Mouse (Mus musculus): Measurements from ENCODE around the gene Dcaf11. TPM values are rescaled to one million over a fixed set of nuclear protein-coding genes. Genes with fewer than 3 reads are reported as not detected.

Dcaf11 gene
- 139 TPM for polyA plus RNA-seq (2014; fragmentation: Illumina TruSeq; extraction: RNeasy Lipid Tissue Mini Kit (QIAGEN cat#74804); ENCODE audit: low read depth, low replicate concordance)

DNA sequence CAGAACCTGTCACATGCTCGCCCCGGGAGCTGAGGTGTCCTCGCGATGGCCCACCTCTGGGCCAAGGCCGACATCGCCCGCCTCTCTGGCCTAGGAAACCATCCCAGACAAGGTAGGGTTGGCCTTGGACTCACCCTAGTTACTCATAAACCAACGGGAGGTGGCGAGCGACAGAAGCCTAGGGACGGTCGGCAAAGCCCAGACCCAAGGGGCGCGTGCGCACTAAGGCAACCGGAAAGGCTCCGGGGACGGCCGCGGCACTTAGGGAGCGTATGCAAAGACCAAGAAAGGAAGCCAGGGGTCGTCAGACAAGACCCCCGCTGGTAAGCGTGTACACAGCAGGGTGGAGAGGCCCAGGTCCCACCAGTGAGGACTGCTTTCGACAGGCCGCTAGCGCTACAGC lies at the start of gene Dcaf11:
Gene Dcaf11 (plus strand): TSS at position 208 of the 403 bp plus-strand sequence.

DNA sequence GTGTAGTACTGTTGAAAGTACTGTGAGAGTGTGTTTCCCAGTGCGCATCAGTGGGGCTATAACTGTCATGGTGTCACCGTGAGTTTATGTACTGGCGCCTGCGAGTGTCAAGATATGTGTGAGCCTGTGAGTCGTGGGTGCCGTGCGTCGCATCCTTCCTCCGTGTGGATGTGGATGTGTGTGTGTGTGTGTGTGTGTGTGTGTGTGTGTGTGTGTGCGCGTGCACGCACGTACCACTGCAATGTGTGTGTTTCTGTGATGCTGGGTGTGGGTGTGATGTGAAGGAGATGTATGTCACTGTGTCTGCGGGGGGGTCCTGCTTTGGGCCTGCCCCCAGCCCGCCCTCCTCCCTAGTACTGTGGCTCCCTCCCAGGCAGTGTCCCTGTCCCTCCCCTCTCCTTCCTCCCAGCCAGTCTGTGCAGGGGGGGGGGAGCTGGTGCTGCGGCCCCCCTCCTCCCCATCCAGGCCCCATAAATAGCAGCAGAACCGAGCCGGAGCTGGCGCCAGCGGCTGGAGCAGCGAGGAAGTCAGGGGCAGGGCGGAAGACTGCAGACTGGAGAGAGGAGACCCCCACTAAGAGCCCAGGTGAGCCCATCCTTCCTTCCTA lies 49.6 kb upstream of the Dcaf11 start, which contains the start of gene Cpne6:
Gene Cpne6 (plus strand): TSS at position 321 of the 607 bp plus-strand sequence.

DNA sequence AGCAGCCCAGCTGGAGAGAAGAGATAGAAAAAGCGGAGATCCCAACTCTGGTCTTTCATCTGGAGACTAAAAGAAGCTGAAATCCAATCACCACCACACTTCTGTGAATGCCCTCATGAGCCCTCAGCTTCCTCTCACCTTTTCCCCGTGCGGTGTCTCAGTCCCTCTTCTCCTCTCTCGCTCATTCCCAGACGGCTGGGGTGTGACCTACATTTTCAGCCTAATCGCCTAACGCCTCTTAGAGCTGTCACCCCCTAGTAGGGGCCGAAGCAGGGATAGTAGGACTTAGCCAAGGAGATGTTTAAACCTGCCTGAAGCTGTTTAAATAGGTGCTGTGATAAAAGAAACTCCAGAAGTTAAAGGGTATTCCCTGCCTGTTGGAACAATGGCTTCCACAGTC lies 35.0 kb upstream of the Dcaf11 start, which contains the start of gene Nrl:
Gene Nrl (minus strand): TSS at position 197 of the 400 bp plus-strand sequence.

DNA sequence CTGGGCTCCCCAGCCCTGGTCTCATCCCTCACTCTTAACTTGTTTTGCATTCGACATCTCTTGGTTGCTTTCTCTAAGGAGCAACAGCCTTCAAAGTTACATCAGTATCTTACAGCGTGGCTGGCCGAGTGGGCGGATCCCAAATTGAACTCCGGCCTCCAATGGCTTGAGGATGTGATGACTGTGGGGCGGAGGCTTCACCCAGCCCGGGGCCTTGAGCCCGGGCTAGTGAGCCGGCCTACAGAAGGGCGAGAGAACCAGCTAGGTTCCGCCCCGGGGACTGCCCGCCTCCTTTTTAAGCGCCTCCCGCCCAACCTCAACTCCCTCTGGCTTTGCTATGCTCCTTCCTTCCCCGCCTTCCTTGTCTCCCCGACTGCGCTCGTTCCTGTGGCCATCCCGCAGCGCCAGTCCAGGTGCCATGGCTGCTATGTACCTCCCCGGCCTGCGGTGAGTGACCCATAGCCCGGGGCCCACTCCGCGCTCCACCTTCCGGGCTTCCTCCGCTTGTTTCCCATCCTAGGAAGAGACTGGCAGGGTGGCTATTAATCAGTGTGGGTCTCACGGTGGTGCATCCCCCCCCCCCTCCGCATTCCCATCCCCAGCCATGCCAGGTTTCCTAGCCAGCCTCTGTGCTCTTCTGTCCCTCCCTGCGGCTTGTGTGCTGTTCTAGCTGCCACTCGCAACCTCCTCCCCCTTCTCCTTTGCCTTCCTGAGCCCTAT lies 19.6 kb upstream of the Dcaf11 start, which contains the start of gene Pck2:
Gene Pck2 (plus strand): TSS at position 200 of the 720 bp plus-strand sequence.

DNA sequence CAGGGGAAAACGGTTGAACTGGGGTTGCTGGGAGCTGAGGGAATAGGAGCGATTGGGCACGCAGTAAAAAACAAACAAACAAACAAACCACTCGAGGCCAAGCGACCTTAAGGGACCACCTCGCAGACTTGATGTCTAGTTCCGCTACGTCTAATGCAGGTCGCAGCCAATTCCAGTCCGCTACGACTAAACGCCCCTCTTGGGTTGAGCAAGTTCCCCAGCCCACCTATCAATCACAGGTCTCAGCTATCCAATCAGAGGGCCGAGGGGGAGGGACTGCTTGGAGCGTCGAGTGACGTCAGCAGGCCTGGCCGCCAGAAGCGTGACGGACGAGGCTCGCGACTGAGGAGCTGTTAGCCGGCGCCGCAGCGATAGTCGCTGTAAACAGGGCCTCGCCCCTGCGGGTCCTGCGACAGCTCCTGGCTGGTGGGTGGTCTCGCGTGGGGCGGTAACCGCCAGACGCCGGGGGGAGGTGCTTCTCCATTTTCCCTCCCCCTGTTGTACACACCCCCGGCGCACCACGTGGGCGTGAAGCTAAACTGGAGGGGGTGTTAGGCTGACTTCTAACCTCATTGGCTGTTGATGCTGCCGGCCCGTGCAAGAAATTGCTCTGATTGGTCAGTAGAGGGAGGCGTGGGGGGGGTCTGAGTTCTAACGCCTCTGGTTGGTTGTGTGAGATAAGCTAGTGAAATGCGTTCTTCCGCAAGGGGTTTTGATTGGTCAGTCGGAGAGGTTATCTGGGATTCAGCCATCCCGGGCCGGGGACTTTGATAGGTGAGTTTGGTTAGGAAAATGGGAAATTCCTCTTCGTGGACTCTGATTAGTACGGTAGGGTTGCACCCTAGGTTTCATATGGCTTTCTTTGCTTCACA lies 632 bp downstream of the Dcaf11 start, which contains the start of gene A730061H03Rik:
Gene A730061H03Rik (minus strand): TSS at position 205 of the 872 bp plus-strand sequence.

DNA sequence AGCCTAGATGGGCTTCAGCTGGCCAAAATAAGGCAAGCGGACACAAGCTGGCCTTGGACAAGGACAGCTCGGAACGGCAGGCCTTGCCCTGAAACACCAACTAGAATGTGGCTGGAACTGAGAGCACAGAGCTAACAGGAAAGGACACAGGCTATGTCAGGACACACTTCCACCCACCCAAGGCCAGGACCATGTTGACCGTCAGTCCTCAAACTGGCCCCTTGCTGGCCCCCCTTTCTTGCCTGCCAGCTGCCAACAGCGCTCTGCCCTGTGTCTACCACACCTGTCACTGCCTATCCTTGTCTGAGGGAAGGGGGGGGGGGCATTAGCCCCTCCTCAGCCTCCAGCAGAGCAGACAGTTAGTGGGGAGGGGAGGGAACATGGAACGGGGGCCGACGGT lies 15.5 kb downstream of the Dcaf11 start, which contains the start of gene Fitm1:
Gene Fitm1 (plus strand): TSS at position 316 of the 400 bp plus-strand sequence.

DNA sequence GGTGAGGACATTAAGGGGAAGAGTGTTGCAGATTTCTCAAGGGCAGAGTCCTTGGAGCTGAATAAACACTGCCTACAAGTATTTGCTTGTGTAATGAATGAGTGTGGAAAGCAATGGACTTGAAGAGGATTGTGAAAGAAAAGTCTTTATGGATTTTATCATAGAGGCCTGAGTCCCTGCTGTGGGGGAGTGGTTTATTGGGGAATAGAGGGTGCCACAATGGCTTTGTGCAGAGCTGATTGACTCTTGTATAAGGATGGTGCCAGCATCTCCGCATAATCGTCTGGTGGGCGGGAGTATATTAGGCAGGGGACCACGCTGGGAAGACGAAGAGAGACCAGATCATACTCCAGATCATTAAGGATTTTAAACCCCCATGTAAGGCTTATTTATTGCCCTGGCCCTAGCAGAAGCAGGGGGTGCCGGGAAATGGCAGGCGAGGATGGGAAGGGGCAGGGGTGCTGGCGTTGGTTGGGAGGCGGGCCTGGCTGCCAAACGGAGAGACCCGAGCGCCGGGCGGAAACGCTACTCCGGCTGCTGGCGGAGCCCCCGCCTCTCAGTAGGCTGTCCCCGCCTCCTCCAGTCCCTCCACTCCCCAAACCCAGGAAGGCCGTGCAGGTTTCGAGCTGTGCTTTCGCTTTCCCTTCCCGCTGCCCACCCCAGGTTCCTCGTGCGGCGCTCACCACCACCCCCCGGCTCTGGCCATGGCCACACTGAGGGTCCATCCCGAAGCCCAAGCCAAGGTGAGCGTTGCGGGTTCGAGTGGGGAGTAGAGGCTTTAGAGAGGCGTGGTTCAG lies 18.3 kb downstream of the Dcaf11 start, which contains the start of gene Psme1:
Gene Psme1 (plus strand): TSS at position 253 of the 797 bp plus-strand sequence.

DNA sequence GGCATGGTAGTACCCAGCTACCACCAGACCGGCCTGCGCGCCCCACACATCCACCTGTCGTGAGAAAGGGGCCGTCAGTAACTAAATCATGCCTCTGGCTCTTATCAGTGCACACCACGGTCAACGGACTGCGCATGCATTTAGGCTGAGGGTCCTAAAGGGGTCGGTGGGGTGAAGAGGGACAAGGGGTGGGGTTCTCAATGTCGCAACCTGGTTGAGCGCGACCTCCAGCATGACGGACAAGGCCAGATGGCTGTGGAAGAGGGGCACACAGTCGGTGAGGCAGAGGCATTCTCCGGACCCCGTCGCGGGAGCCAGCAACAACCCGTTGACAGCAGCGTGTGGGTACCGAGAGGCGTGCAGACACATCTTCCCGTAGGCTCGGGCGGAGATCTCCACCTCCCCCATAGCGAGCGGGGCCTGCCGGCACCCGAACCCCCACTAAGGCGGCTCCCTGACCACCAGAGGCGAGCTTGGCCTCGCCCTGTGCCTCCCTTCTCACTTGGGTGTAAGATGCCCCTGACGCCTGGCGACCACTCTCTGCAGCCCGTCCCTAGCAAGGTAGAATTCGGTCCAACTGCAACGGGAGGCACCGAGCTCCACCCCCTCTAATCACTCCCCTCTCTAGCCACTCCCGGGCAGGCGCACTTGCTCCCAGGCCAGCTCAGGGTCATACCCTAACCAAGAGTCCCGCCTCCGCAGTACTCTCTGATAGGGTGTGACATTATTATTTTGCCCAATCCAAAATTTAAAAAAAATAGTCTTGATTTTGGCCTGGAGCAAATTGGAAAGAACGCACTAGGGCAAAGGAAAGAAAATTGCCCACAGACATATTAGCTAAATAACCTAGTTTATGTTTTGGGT lies 25.1 kb downstream of the Dcaf11 start, which contains the start of gene Emc9:
Gene Emc9 (minus strand): TSS at position 601 of the 864 bp plus-strand sequence.

DNA sequence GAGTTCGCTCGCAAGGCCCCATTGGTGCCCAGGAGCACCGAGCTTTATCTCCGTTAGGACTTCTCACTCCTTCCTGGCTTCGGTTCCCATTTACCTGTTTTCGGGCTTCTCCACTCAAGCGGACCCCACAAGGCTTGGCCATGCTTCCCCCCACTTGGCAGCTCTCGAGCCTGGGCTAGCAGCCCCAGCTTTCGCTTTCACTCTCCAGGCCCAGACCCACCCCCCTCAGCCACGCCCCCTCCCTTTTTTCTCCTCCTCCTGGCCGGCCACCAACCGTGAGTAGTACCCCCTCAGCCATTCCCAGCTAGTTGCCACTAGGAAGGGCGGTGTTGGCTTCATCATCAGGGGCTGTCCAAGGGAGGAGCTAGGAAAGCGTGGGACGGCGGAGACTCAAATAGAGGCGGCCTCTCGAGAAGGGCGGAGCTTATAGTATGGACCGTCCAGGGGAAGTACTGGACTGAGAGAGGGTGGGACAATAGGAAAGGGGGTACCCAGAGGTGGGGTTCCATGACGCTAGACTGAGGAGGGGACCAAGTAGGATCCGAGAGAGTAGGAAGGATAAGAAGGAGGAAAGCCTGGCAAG lies 31.0 kb downstream of the Dcaf11 start, which contains the start of gene Psme2:
Gene Psme2 (minus strand): TSS at position 366 of the 583 bp plus-strand sequence.

DNA sequence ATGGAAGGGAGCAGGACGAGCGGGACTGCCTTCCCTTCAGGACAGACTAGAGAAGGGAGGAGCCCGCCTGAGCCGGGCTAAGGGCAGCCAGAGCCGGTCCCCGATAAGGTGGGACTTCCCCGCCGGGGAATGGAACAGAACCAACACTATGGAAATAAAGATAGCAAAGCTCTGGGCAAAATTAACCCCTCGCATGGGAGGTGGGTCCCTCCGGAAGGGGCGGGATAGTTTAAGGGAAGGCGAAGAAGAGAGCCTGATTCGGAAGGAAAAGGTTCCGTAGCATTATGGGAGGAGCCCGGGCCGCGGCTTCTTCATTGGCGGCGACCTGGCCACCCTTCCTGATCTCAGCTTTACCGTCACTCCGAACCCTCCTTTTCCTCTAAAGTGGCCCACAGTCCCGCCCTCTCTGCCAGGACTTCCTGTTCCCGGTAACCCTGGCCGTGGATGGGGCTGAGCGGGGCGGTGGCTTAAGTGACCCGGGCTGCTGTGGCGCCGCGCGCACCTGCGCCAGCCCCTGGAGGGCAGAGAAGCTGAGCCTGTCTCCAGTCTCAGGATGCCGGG lies 31.6 kb downstream of the Dcaf11 start, which contains the start of gene Rnf31:
Gene Rnf31 (plus strand): TSS at position 378 of the 561 bp plus-strand sequence.

DNA sequence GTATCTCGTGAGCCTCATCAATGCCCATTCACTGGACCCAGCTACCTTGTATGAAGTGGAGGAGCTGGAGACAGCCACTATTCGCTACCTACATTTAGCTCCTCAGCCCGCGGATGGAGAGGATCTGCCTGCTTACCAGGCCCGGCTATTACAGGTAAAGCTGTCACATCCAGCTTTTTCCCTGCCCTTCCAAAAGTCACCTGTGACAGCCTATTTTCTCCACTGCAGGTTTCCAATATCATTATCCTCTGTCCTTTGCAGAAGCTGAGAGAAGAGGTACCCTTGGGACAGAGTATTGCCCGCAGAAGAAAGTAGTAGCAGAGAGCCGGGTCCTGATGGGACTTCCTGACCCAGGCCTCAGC lies 43.4 kb downstream of the Dcaf11 start, which contains the start of gene Irf9:
Gene Irf9 (plus strand): TSS at position 301 of the 362 bp plus-strand sequence.

DNA sequence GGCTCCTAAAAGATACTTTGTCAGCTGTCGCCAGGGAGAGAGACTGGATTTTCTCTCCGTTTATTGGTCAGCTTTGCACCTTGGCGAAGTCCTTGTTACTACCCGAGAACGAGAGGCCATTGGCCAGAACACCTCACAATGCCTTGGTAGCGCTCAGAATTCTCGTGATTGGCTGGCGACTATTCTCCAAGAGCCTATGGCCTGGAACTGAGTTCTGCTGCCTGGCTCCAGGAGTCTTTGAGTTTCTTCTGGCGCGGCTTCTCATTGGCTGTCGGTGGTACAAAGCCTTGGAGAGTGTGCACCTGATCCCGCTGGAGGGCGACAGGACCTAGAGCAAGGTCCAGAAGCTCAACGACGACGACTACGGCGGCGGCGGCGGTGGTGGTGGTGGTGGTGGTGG lies 58.0 kb downstream of the Dcaf11 start, which contains the start of gene Rec8:
Gene Rec8 (plus strand): TSS at position 216 of the 400 bp plus-strand sequence.

Other genes starting within 250 kb of the Dcaf11 start
- gene Dhrs4, start 81.2 kb upstream of the Dcaf11 start, polyA plus RNA-seq (2014; fragmentation: Illumina TruSeq; extraction: RNeasy Lipid Tissue Mini Kit (QIAGEN cat#74804); ENCODE audit: low read depth, low replicate concordance): 82.3 TPM
- 0.93 TPM for gene Carmil3, start 69.4 kb upstream of the Dcaf11 start, polyA plus RNA-seq (2014; fragmentation: Illumina TruSeq; extraction: RNeasy Lipid Tissue Mini Kit (QIAGEN cat#74804); ENCODE audit: low read depth, low replicate concordance)
- not detected for gene Cpne6, start 49.6 kb upstream of the Dcaf11 start, polyA plus RNA-seq (2014; fragmentation: Illumina TruSeq; extraction: RNeasy Lipid Tissue Mini Kit (QIAGEN cat#74804); ENCODE audit: low read depth, low replicate concordance)
- gene Nrl, start 35.0 kb upstream of the Dcaf11 start, polyA plus RNA-seq (2014; fragmentation: Illumina TruSeq; extraction: RNeasy Lipid Tissue Mini Kit (QIAGEN cat#74804); ENCODE audit: low read depth, low replicate concordance): not detected
- gene Pck2, start 19.7 kb upstream of the Dcaf11 start, polyA plus RNA-seq (2014; fragmentation: Illumina TruSeq; extraction: RNeasy Lipid Tissue Mini Kit (QIAGEN cat#74804); ENCODE audit: low read depth, low replicate concordance): 33.9 TPM
- 1.9 TPM for gene A730061H03Rik, start 400 bp downstream of the Dcaf11 start, polyA plus RNA-seq (2014; fragmentation: Illumina TruSeq; extraction: RNeasy Lipid Tissue Mini Kit (QIAGEN cat#74804); ENCODE audit: low read depth, low replicate concordance)
- 0.46 TPM for gene Fitm1, start 15.6 kb downstream of the Dcaf11 start, polyA plus RNA-seq (2014; fragmentation: Illumina TruSeq; extraction: RNeasy Lipid Tissue Mini Kit (QIAGEN cat#74804); ENCODE audit: low read depth, low replicate concordance)
- gene Psme1, start 18.1 kb downstream of the Dcaf11 start, polyA plus RNA-seq (2014; fragmentation: Illumina TruSeq; extraction: RNeasy Lipid Tissue Mini Kit (QIAGEN cat#74804); ENCODE audit: low read depth, low replicate concordance): 110 TPM
- 40.1 TPM for gene Emc9, start 25.3 kb downstream of the Dcaf11 start, polyA plus RNA-seq (2014; fragmentation: Illumina TruSeq; extraction: RNeasy Lipid Tissue Mini Kit (QIAGEN cat#74804); ENCODE audit: low read depth, low replicate concordance)
- 153 TPM for gene Psme2, start 31.1 kb downstream of the Dcaf11 start, polyA plus RNA-seq (2014; fragmentation: Illumina TruSeq; extraction: RNeasy Lipid Tissue Mini Kit (QIAGEN cat#74804); ENCODE audit: low read depth, low replicate concordance)
- gene Rnf31, start 31.7 kb downstream of the Dcaf11 start, polyA plus RNA-seq (2014; fragmentation: Illumina TruSeq; extraction: RNeasy Lipid Tissue Mini Kit (QIAGEN cat#74804); ENCODE audit: low read depth, low replicate concordance): 20.2 TPM
- gene Irf9, start 43.6 kb downstream of the Dcaf11 start, polyA plus RNA-seq (2014; fragmentation: Illumina TruSeq; extraction: RNeasy Lipid Tissue Mini Kit (QIAGEN cat#74804); ENCODE audit: low read depth, low replicate concordance): 46.8 TPM
- gene Rec8, start 58.0 kb downstream of the Dcaf11 start, polyA plus RNA-seq (2014; fragmentation: Illumina TruSeq; extraction: RNeasy Lipid Tissue Mini Kit (QIAGEN cat#74804); ENCODE audit: low read depth, low replicate concordance): 25.8 TPM
- 45.8 TPM for gene Ipo4, start 76.0 kb downstream of the Dcaf11 start, polyA plus RNA-seq (2014; fragmentation: Illumina TruSeq; extraction: RNeasy Lipid Tissue Mini Kit (QIAGEN cat#74804); ENCODE audit: low read depth, low replicate concordance)
- 0.86 TPM for gene Gm49378, start 77.9 kb downstream of the Dcaf11 start, polyA plus RNA-seq (2014; fragmentation: Illumina TruSeq; extraction: RNeasy Lipid Tissue Mini Kit (QIAGEN cat#74804); ENCODE audit: low read depth, low replicate concordance)
- 96.9 TPM for gene Tm9sf1, start 83.8 kb downstream of the Dcaf11 start, polyA plus RNA-seq (2014; fragmentation: Illumina TruSeq; extraction: RNeasy Lipid Tissue Mini Kit (QIAGEN cat#74804); ENCODE audit: low read depth, low replicate concordance)
- gene Tssk4, start 90.2 kb downstream of the Dcaf11 start, polyA plus RNA-seq (2014; fragmentation: Illumina TruSeq; extraction: RNeasy Lipid Tissue Mini Kit (QIAGEN cat#74804); ENCODE audit: low read depth, low replicate concordance): 5.4 TPM
- 46.3 TPM for gene Mdp1, start 100.5 kb downstream of the Dcaf11 start, polyA plus RNA-seq (2014; fragmentation: Illumina TruSeq; extraction: RNeasy Lipid Tissue Mini Kit (QIAGEN cat#74804); ENCODE audit: low read depth, low replicate concordance)
- 25.4 TPM for gene Gmpr2, start 111.9 kb downstream of the Dcaf11 start, polyA plus RNA-seq (2014; fragmentation: Illumina TruSeq; extraction: RNeasy Lipid Tissue Mini Kit (QIAGEN cat#74804); ENCODE audit: low read depth, low replicate concordance)
- gene Nedd8, start 112.1 kb downstream of the Dcaf11 start, polyA plus RNA-seq (2014; fragmentation: Illumina TruSeq; extraction: RNeasy Lipid Tissue Mini Kit (QIAGEN cat#74804); ENCODE audit: low read depth, low replicate concordance): 186 TPM
- gene Tinf2, start 121.8 kb downstream of the Dcaf11 start, polyA plus RNA-seq (2014; fragmentation: Illumina TruSeq; extraction: RNeasy Lipid Tissue Mini Kit (QIAGEN cat#74804); ENCODE audit: low read depth, low replicate concordance): 14.4 TPM
- 2.5 TPM for gene Tgm1, start 153.9 kb downstream of the Dcaf11 start, polyA plus RNA-seq (2014; fragmentation: Illumina TruSeq; extraction: RNeasy Lipid Tissue Mini Kit (QIAGEN cat#74804); ENCODE audit: low read depth, low replicate concordance)
- gene Rabggta, start 162.3 kb downstream of the Dcaf11 start, polyA plus RNA-seq (2014; fragmentation: Illumina TruSeq; extraction: RNeasy Lipid Tissue Mini Kit (QIAGEN cat#74804); ENCODE audit: low read depth, low replicate concordance): 28.8 TPM
- 77.8 TPM for gene Dhrs1, start 185.7 kb downstream of the Dcaf11 start, polyA plus RNA-seq (2014; fragmentation: Illumina TruSeq; extraction: RNeasy Lipid Tissue Mini Kit (QIAGEN cat#74804); ENCODE audit: low read depth, low replicate concordance)
- gene Nop9, start 185.7 kb downstream of the Dcaf11 start, polyA plus RNA-seq (2014; fragmentation: Illumina TruSeq; extraction: RNeasy Lipid Tissue Mini Kit (QIAGEN cat#74804); ENCODE audit: low read depth, low replicate concordance): 15.5 TPM
- gene Cideb, start 198.5 kb downstream of the Dcaf11 start, polyA plus RNA-seq (2014; fragmentation: Illumina TruSeq; extraction: RNeasy Lipid Tissue Mini Kit (QIAGEN cat#74804); ENCODE audit: low read depth, low replicate concordance): 5.3 TPM
- gene Ltb4r2, start 201.4 kb downstream of the Dcaf11 start, polyA plus RNA-seq (2014; fragmentation: Illumina TruSeq; extraction: RNeasy Lipid Tissue Mini Kit (QIAGEN cat#74804); ENCODE audit: low read depth, low replicate concordance): 0.77 TPM
- 2.9 TPM for gene Ltb4r1, start 206.0 kb downstream of the Dcaf11 start, polyA plus RNA-seq (2014; fragmentation: Illumina TruSeq; extraction: RNeasy Lipid Tissue Mini Kit (QIAGEN cat#74804); ENCODE audit: low read depth, low replicate concordance)
- 9.6 TPM for gene Adcy4, start 224.1 kb downstream of the Dcaf11 start, polyA plus RNA-seq (2014; fragmentation: Illumina TruSeq; extraction: RNeasy Lipid Tissue Mini Kit (QIAGEN cat#74804); ENCODE audit: low read depth, low replicate concordance)
- gene Ripk3, start 228.9 kb downstream of the Dcaf11 start, polyA plus RNA-seq (2014; fragmentation: Illumina TruSeq; extraction: RNeasy Lipid Tissue Mini Kit (QIAGEN cat#74804); ENCODE audit: low read depth, low replicate concordance): 3.7 TPM